Mouse (Mus musculus): Measurements from ENCODE around the gene Rtkn. TPM values are rescaled to one million over a fixed set of nuclear protein-coding genes. Genes with fewer than 3 reads are reported as not detected.

Gene Rtkn
- polyA plus RNA-seq, 1 experiment from 2014 or later: 38.5 TPM

- Histone ChIP-seq H3K4me2 (ENCODE audit: low read length) (peak overlapping the region; percentile 83), H3K9me3 (replicated peaks; ENCODE audit: low read length) (no peaks in the 10 kb centered on the region), H3K4me1 (replicated peaks; ENCODE audit: insufficient read depth, low read length) (peaks cover 14% of the 10 kb centered on the region), H3K4me3 (replicated peaks; ENCODE audit: low read depth, low read length) (no peak overlapping the region), H3K27ac (no peak overlapping the region), H3K27me3 (ENCODE audit: insufficient read depth, low read length) (no peaks in the 10 kb centered on the region), H3K9ac (ENCODE audit: low read depth, low read length) (peak overlapping the region; percentile 89; the same call in 1 of the 2 replicates), H3K36me3 (ENCODE audit: insufficient read depth, low read length) (no peaks in the 10 kb centered on the region)
- TF ChIP-seq CTCF (IDR thresholded peaks at IDR 0.05; ENCODE audit: low read depth): peak; percentile 88
- ATAC-seq (replicated peaks; ENCODE audit: low FRiP score, low read depth) (peak; percentile 59), DNase-seq (ENCODE audit: low spot score) (peak; percentile 93)
- WGBS: 39% methylated on average over 13 of the region's 13 CpGs
These were observed 27.5 kb upstream of the Rtkn start for GRCm38 (mm10) chr6:83107566-83108400.

- WGBS: under 1% methylated on average over 76 of the region's 76 CpGs
- Histone ChIP-seq H3K4me1 (replicated peaks; ENCODE audit: insufficient read depth, low read length) (peaks cover 7% of the 10 kb centered on the region; the same call in 1 of the 2 replicates), H3K4me2 (ENCODE audit: low read length) (peak within 1 kb of the TSS; percentile 83), H3K9me3 (replicated peaks; ENCODE audit: low read length) (no peaks in the 10 kb centered on the region), H3K9ac (ENCODE audit: low read depth, low read length) (peak within 1 kb of the TSS; percentile 89), H3K36me3 (ENCODE audit: insufficient read depth, low read length) (no peaks in the 10 kb centered on the region), H3K4me3 (replicated peaks; ENCODE audit: low read depth, low read length) (peak within 1 kb of the TSS; percentile 78), H3K27ac (peak within 1 kb of the TSS; percentile 83), H3K27me3 (ENCODE audit: insufficient read depth, low read length) (no peaks in the 10 kb centered on the region)
- ATAC-seq (replicated peaks; ENCODE audit: low FRiP score, low read depth) (peak; percentile 85), DNase-seq (ENCODE audit: low spot score) (peak; percentile 88)
- TF ChIP-seq CTCF (IDR thresholded peaks at IDR 0.05; ENCODE audit: low read depth): no peak
These were observed 26.2 kb upstream of the Rtkn start, which contains the start of gene Mrpl53 for GRCm38 (mm10) chr6:83108762-83109668. Mrpl53 (plus strand) TSS chr6:83109040.

GRCm38 (mm10) chr6:83111510-83112136 is 23.6 kb upstream of the Rtkn start:
- H3K9me3 ChIP-seq (replicated peaks; ENCODE audit: low read length): no peaks in the 10 kb centered on the region
- H3K27me3 ChIP-seq (ENCODE audit: insufficient read depth, low read length): no peaks in the 10 kb centered on the region
- no peak overlapping the region for H3K27ac ChIP-seq
- WGBS: 85% methylated on average over 4 of the region's 4 CpGs
- no peaks in the 10 kb centered on the region for H3K36me3 ChIP-seq (ENCODE audit: insufficient read depth, low read length)
- ATAC-seq (replicated peaks; ENCODE audit: low FRiP score, low read depth) (no peak), DNase-seq (ENCODE audit: low spot score) (no peak)
- no peak for TF ChIP-seq CTCF (IDR thresholded peaks at IDR 0.05; ENCODE audit: low read depth)
- no peak overlapping the region for H3K9ac ChIP-seq (ENCODE audit: low read depth, low read length)
- H3K4me1 ChIP-seq (replicated peaks; ENCODE audit: insufficient read depth, low read length): peaks cover 15% of the 10 kb centered on the region; the same call in 1 of the 2 replicates
- H3K4me3 ChIP-seq (replicated peaks; ENCODE audit: low read depth, low read length): no peak overlapping the region
- H3K4me2 ChIP-seq (ENCODE audit: low read length): no peak overlapping the region

GRCm38 (mm10) chr6:83115011-83115671 is 20.1 kb upstream of the Rtkn start, which contains the start of gene Mogs:
Mogs (plus strand) TSS chr6:83115496.
- DNase-seq (ENCODE audit: low spot score) (peak; percentile 96), ATAC-seq (replicated peaks; ENCODE audit: low FRiP score, low read depth) (peak; percentile 87)
- Histone ChIP-seq H3K4me1 (replicated peaks; ENCODE audit: insufficient read depth, low read length) (peaks cover 19% of the 10 kb centered on the region), H3K9me3 (replicated peaks; ENCODE audit: low read length) (no peaks in the 10 kb centered on the region), H3K4me2 (ENCODE audit: low read length) (peak within 1 kb of the TSS; percentile 85), H3K36me3 (ENCODE audit: insufficient read depth, low read length) (0 out of 2 replicates have a peak, but pooled peaks cover 5% of the 10 kb centered on the region), H3K27me3 (ENCODE audit: insufficient read depth, low read length) (no peaks in the 10 kb centered on the region), H3K4me3 (replicated peaks; ENCODE audit: low read depth, low read length) (peak within 1 kb of the TSS; percentile 64), H3K27ac (peak within 1 kb of the TSS; percentile 76), H3K9ac (ENCODE audit: low read depth, low read length) (peak within 1 kb of the TSS; percentile 76)
- TF ChIP-seq CTCF (IDR thresholded peaks at IDR 0.05; ENCODE audit: low read depth): peak; percentile 65
- 1% methylated on average over 57 of the region's 58 CpGs for WGBS

DNA sequence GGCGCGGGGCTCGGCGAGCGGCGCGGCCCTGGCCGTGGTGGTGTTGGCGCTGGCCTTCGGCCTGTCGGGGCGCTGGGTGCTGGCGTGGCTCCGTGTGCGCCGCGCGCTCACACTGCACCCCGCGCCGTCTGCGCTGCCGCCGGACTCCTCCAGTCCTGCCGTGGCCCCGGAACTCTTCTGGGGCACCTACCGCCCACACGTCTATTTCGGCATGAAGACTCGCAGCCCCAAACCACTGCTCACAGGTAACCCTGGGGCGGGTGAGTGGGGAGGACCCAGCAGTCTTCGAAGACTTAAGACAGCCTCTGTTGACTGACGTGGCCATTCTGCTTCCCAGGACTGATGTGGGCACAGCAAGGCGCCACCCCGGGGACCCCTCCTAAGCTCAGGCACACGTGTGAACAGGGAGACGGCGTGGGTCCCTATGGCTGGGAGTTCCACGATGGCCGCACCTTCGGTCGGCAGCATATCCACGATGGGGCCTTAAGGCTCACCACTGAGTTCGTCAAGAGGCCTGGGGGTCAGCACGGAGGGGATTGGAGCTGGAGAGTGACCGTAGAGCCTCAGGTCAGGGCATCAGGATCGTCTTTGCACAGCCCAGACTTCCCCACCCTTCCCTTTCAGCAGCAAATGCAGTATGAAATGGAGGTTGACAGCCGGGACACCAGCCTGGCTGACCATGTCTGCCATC is 19.4 kb upstream of the Rtkn start:
- Histone ChIP-seq H3K27ac (peak overlapping the region; percentile 76), H3K36me3 (ENCODE audit: insufficient read depth, low read length) (0 out of 2 replicates have a peak, but pooled peaks cover 5% of the 10 kb centered on the region), H3K4me2 (ENCODE audit: low read length) (peak overlapping the region; percentile 85), H3K4me1 (replicated peaks; ENCODE audit: insufficient read depth, low read length) (peaks cover 25% of the 10 kb centered on the region), H3K9ac (ENCODE audit: low read depth, low read length) (peak overlapping the region; percentile 76), H3K27me3 (ENCODE audit: insufficient read depth, low read length) (no peaks in the 10 kb centered on the region), H3K4me3 (replicated peaks; ENCODE audit: low read depth, low read length) (peak overlapping the region; percentile 64), H3K9me3 (replicated peaks; ENCODE audit: low read length) (no peaks in the 10 kb centered on the region)
- WGBS: 2% methylated on average over 48 of the region's 48 CpGs
- DNase-seq (ENCODE audit: low spot score) (no peak), ATAC-seq (replicated peaks; ENCODE audit: low FRiP score, low read depth) (peak; percentile 4)
- TF ChIP-seq CTCF (IDR thresholded peaks at IDR 0.05; ENCODE audit: low read depth): no peak

Measured in kidney, postnatal 0 days (tissue).